Mouse (Mus musculus) megakaryocyte, embryonic 14.5 days (primary cell): Measurements from ENCODE around the gene Ccdc83.

Experiments used
- FLI1 ChIP-seq: IDR thresholded peaks from 2 replicates; pipeline ENCODE4 v1.6.1; 2012; ENCODE audit warnings: low read length, inconsistent platforms, mixed read lengths
- GATA1 ChIP-seq: IDR thresholded peaks from 3 replicates; pipeline ENCODE4 v1.6.1; 2012; ENCODE audit warnings: mixed read lengths, low read length, inconsistent platforms, borderline replicate concordance

- no peak for TF ChIP-seq GATA1
- TF ChIP-seq FLI1, result no peak
Observed at GRCm38 (mm10) chr7:90308003-90308402, 42.4 kb upstream of the Ccdc83 start.
